Mouse (Mus musculus) spleen, adult 2 months (tissue): ENCODE data around the gene Stn1. TPM values are rescaled to one million over a fixed set of nuclear protein-coding genes. Genes with fewer than 3 reads are reported as not detected.

Experiments used
- DNase-seq, 2 experiments: peaks; one replicate each; pipeline versions ENCODE4 v3.0.0 to v3.0.0-alpha.2; 2012 to 2021; ENCODE audit warnings: low spot score in 2 of 2, low read depth in 1 of 2
- H3K27ac ChIP-seq: fragments of 200-500 bp; 2 replicates; pipeline ENCODE4 v1.5.1; 2012; ENCODE audit warnings: low read length, inconsistent platforms; ENCODE audit not compliant: insufficient read depth
- H3K27me3 ChIP-seq: fragments of 200-500 bp; 2 replicates; pipeline ENCODE4 v1.6.1; 2012; ENCODE audit warnings: mild to moderate bottlenecking, moderate library complexity, low read length, inconsistent platforms; ENCODE audit not compliant: control insufficient read depth, insufficient read depth
- H3K36me3 ChIP-seq: fragments of 200-500 bp; 2 replicates; pipeline ENCODE4 v1.6.1; 2012; ENCODE audit warnings: mild to moderate bottlenecking, low read length, inconsistent platforms; ENCODE audit not compliant: control insufficient read depth, insufficient read depth
- H3K4me1 ChIP-seq: fragments of 200-500 bp; 2 replicates; pipeline ENCODE4 v1.6.1; 2011; ENCODE audit warnings: inconsistent platforms; ENCODE audit not compliant: control insufficient read depth, insufficient read depth, insufficient read length
- H3K4me3 ChIP-seq: fragments of 200-500 bp; 2 replicates; pipeline ENCODE4 v1.5.1; 2011; ENCODE audit warnings: mild to moderate bottlenecking, inconsistent platforms; ENCODE audit not compliant: insufficient read depth, insufficient read length; ENCODE audit errors: extremely low read depth
- CTCF ChIP-seq: fragments of 200-500 bp; IDR thresholded peaks from 2 replicates; pipeline ENCODE4 v1.5.1; 2011; ENCODE audit warnings: mild to moderate bottlenecking, inconsistent platforms; ENCODE audit not compliant: insufficient read depth, insufficient read length, insufficient replicate concordance; ENCODE audit errors: extremely low read depth
- POLR2A ChIP-seq: fragments of 200-500 bp; IDR thresholded peaks from 2 replicates; pipeline ENCODE4 v1.6.1; 2011; ENCODE audit warnings: low read depth, low read length, inconsistent platforms
- WGBS: fragments of 180-500 bp; shearing (Covaris S2); methylation state at CpG from one replicate; pipeline ENCODE4 v1.1.7; 2018; 5-methylcytosine and 5-hydroxymethylcytosine counted together
- polyA plus RNA-seq: library from polyadenylated mRNA; depleted of rRNA; stranded (reverse); fragments of >200 nt; gene quantifications from 2 replicates; pipeline ENCODE4 v1.2.3, GENCODE M21; 2012

Stn1 gene
- polyA plus RNA-seq, 1 experiment: 12.1 TPM

DNA sequence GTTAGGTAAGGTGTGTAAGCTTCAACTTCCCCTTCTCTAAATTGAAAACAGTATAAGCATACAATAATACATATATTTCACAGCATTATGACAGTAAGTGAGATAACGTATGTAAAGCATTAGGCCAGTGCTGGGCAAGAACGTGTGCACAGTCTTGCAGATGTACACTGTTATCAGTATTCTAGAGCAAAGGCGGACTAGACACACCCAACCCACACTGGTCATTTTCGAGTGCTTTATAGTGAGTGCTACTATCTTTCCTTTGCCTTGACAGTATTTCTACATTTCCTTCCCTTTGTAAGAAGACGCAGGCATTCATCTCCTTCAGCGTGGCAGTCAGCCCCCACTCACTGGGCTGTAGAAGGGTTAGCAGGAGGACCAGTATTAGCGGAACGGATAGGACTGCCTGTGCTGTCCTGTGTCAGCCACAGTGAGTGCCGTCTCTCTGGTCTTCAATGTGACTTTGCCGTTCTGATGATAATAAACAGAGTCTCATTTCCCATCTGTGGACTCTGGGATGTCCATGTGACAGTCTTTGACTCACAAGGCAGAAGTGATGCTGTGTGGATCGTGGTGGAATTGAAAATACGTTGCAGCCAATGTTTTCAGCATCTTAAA lies 23.3 kb upstream of the Stn1 start:
- no peak for DNase-seq
- no peak overlapping the region for H3K4me3 ChIP-seq

DNA sequence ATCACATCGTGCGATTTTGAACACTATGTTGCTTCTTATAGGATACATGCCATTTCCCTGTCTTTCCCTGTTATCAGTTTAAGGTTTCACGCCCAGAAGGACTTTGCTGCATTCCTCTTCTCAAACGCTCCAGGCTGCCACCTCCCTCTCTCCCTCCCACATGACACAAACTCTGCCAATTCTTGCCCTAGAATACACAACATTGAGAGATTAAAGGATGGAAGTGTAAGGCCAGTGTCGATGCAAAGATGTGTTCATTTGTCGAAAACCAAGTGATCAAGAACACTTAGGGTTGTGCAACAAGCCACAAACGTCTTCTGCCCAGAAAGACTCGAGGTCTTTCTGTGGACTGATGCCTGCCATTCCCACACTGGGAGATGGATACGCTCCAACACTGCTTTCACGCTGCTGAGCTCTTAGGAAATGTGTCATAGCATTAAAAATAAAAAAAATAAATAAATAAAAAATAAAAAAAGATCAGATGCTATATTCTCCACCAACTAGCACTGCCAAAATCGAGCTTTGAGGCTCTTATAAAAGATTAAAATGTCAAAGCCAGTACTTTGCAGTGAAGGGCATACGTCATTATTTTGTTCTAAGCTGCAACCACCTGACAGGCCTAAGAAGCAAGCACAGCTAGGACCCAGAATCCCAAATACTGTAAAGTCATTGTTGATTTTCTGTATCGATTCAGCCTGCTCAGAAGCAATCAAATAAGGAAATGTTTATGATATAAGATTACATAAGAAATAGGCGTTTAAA lies 22.6 kb upstream of the Stn1 start:
- no peak for DNase-seq
- Histone ChIP-seq H3K4me3 (no peak overlapping the region), H3K27ac (no peak overlapping the region), H3K36me3 (no peaks in the 10 kb centered on the region), H3K4me1 (no peaks in the 10 kb centered on the region), H3K27me3 (no peaks in the 10 kb centered on the region)
- 84% methylated on average over 14 of the region's 14 CpGs for WGBS
- TF ChIP-seq POLR2A: no peak
- TF ChIP-seq CTCF: no peak

More for the DNA sequence above, 23.3 kb upstream of the Stn1 start:
- no peaks in the 10 kb centered on the region for H3K4me1 ChIP-seq
- no peaks in the 10 kb centered on the region for H3K36me3 ChIP-seq
- TF ChIP-seq POLR2A: no peak
- no peak for TF ChIP-seq CTCF
- H3K27ac ChIP-seq: no peak overlapping the region
- no peaks in the 10 kb centered on the region for H3K27me3 ChIP-seq
- WGBS: 85% methylated on average over 12 of the region's 12 CpGs

DNA sequence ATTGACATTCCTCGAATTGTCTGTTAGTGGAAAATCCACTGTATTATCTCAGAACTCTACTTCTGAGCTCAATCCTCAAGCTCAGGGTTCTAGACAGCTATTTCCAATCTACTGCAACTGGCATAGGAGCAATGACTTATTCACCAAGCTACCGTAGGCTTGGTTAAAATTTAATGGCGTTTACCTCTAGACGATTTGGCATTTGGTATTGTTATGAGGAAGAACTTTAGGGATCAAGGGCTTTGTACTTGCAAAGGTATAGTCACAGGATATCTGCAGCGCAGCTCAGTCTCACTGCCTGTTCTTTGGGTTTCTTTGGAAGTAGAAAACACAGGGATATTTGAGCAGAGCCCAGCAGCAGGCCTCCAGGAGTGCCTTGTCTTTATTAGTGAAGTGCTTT lies 21.8 kb upstream of the Stn1 start:
- DNase-seq: no peak
- Histone ChIP-seq H3K27me3 (no peaks in the 10 kb centered on the region), H3K27ac (no peak overlapping the region)

DNA sequence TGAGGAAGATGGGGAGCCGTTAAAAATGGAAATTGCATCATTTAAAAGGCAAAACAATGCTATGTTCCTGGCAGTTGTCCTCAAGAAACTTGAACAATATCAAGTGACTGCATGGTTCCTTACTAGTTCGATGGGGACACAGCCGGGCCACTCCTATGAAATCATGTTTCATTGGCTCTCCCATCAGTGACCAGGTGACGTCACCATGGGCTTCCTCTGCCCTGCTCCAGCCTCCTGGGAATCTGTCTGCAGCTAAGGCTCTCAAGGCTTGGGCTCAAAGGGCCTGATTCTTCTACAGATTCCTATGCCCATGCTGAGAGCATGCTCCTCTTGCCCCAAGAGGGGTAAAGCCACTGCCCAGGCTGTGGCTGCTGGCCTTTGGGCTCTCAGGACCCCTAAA lies 12.3 kb upstream of the Stn1 start:
- H3K27me3 ChIP-seq: no peaks in the 10 kb centered on the region
- no peak for DNase-seq
- no peaks in the 10 kb centered on the region for H3K4me1 ChIP-seq
- no peak for TF ChIP-seq CTCF
- TF ChIP-seq POLR2A: no peak
- WGBS: 93% methylated on average over 4 of the region's 4 CpGs
- H3K27ac ChIP-seq: no peak overlapping the region
- H3K4me3 ChIP-seq: no peak overlapping the region
- no peaks in the 10 kb centered on the region for H3K36me3 ChIP-seq

More for the DNA sequence above, 21.8 kb upstream of the Stn1 start:
- Histone ChIP-seq H3K4me3 (no peak overlapping the region), H3K36me3 (no peaks in the 10 kb centered on the region), H3K4me1 (no peaks in the 10 kb centered on the region)
- TF ChIP-seq POLR2A (no peak), CTCF (no peak)
- WGBS: 94% methylated on average over 5 of the region's 5 CpGs

DNA sequence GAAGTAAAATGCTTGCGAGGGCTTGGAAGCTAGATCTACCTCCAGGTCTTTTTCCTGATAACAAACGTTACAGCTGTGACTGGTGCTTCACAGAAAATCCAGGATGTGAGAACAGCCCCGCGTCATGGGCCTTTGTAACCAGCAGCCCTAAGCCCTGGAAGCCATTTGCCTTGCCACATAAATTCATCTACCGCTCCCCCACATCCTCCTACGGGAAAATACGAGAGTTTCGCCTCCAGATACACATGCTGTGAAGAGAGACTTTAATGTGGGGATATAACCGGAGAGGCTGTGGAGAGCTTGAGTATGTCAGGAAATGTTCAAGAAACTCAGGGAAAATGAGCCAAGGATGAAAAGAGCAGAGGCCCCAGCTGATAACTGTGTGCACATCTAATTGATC lies 11.9 kb upstream of the Stn1 start:
- Histone ChIP-seq H3K36me3 (no peaks in the 10 kb centered on the region), H3K27me3 (no peaks in the 10 kb centered on the region), H3K4me1 (no peaks in the 10 kb centered on the region), H3K4me3 (no peak overlapping the region), H3K27ac (no peak overlapping the region)
- DNase-seq: no peak
- WGBS: 95% methylated on average over 9 of the region's 9 CpGs
- TF ChIP-seq POLR2A (no peak), CTCF (no peak)

DNA sequence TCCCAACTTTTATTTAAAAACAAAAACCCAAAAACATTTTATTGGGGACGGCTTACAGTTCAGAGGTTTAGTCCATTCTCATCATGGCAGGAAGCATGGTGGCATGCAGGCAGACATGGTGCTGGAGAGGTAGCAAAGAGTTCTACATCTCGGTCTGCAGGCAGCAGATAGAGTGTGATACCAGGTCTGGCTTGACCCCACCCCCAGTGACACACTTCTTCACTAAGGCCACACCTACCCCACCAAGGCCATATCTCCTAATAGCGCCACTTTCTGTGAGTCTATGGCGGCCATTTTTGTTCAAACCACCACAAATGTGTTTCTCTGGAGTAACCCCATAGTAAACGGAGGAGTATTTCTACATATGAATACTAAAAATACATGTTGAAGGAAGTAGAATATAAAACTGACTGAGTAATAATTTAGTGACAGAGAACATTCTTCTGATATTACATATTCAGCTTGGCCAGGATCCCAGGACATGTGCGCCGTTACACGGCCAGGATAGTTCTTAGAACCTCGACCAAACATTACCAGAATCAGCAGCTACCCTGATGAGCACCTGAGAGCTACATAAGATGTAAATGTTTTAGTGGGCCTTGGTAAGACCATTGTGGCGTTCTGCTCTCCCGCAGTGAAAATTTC lies 11.2 kb upstream of the Stn1 start:
- DNase-seq: no peak
- 91% methylated on average over 11 of the region's 11 CpGs for WGBS
- H3K4me1 ChIP-seq: no peaks in the 10 kb centered on the region
- no peaks in the 10 kb centered on the region for H3K27me3 ChIP-seq
- H3K4me3 ChIP-seq: no peak overlapping the region
- H3K36me3 ChIP-seq: no peaks in the 10 kb centered on the region
- TF ChIP-seq CTCF (no peak), POLR2A (no peak)
- H3K27ac ChIP-seq: no peak overlapping the region

DNA sequence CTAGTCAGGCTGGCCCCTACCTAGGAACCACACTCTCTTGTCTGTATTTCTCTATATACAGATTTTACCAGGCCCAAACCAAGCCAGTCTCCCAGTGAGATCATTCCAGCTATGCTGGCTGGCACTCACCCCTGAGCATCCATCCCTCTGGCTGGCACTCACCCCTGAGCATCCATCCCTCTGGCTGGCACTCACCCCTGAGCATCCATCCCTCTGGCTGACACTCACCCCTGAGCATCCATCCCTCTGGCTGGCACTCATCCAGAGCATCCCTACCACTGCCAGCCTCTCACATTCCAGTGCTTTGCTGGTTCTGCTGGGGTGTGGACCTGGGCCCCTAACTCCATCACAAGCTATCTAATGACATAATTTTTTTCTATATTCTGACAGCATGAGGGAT lies 8.2 kb upstream of the Stn1 start:
- H3K27ac ChIP-seq: no peak overlapping the region
- TF ChIP-seq CTCF: no peak
- TF ChIP-seq POLR2A: no peak
- no peaks in the 10 kb centered on the region for H3K36me3 ChIP-seq
- DNase-seq: no peak
- H3K4me1 ChIP-seq: no peaks in the 10 kb centered on the region
- H3K27me3 ChIP-seq: no peaks in the 10 kb centered on the region
- H3K4me3 ChIP-seq: no peak overlapping the region
